Mouse (Mus musculus) stomach, adult 2 months (tissue): Measurements from ENCODE around the gene Zfp568. TPM values are rescaled to one million over a fixed set of nuclear protein-coding genes. Genes with fewer than 3 reads are reported as not detected.

Experiments used
- polyA plus RNA-seq: library from polyadenylated mRNA; depleted of rRNA; stranded (reverse); fragments of >200 nt; gene quantifications from 2 replicates; pipeline ENCODE4 v1.2.3, GENCODE M21; 2012; rRNA removed

Gene Zfp568
- polyA plus RNA-seq, result 1.1 and 2.2 TPM in 2 replicates

DNA sequence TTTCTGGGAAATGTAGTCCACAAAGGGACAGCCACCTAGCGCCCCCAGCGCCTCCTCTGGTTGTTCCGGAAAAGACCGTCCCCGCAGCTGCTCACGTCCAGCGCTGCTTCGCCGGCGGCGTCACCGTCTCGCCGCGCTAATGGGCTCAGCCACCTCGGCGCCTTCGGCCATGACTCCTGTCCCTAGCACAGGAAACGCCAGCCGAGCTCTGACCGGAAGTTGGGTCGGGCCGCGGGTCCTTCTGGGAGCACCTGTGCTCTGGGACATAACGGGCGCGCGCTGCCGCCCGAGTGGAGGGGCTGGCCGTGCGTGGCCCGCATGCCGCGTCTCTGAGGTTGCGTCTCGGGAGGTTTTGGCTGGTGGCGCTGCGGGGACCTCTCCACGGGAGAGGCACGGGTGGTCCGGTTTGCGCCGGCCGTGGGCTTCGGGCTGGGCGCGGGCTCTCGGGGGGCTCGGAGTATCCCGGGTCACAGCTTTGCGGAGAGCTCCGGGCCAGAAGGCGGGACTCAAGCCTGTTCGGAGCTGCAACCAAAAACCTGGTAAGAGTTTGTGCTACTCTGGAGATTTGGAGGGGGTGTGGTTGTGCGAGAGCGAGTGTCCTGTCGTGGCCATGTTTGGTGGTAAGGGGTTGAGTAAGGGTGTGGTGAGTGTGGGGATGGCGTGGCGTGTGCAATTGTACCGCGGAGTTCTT is at the start of gene Zfp568:
Gene Zfp568 (plus strand): TSS at position 266 of the 691 bp plus-strand sequence.

DNA sequence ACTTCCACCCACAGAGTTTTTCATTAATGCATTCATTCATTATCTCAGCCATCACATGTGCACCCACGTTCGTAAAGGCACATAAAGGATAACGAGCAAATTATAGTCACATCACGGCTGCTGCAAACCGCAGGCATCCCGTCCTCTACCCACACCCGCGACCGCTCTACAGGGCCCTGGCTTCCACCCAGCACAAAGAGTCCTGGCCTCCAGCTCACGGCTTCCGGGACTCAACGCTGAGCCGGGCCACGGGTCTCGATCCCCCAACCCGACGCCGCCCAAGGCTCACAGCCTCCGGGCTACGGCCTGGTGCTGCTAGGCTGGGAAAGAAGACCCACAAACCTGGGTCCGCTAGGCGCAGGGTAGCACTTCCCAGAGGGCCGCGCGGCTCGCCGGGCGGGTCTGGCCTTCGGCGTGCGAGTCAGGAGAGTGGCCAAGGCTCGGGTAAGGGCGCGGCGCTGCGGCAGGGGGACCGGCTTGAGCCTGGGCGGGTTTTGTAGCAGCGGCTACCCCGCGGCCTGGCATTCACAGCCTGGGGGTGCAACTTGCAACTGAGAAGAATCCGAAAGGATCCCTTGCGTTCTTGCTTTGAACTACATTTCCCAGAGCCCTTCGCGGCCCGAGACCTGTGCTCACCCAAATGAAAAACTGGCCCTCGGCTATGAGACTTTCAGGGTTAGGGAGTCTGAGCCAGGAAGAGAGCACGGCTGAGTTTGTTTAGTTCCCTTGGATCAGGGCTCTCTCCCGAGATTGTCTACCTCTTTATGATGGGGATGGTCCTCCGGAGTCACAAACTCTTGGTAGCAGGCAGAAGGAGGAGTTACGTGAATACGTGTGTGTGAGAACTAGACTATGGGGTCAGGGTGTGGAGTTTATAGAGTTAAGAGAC is 30.0 kb upstream of the Zfp568 start, which contains the start of gene Zfp74:
Gene Zfp74 (minus strand): TSS at position 577 of the 889 bp plus-strand sequence.

DNA sequence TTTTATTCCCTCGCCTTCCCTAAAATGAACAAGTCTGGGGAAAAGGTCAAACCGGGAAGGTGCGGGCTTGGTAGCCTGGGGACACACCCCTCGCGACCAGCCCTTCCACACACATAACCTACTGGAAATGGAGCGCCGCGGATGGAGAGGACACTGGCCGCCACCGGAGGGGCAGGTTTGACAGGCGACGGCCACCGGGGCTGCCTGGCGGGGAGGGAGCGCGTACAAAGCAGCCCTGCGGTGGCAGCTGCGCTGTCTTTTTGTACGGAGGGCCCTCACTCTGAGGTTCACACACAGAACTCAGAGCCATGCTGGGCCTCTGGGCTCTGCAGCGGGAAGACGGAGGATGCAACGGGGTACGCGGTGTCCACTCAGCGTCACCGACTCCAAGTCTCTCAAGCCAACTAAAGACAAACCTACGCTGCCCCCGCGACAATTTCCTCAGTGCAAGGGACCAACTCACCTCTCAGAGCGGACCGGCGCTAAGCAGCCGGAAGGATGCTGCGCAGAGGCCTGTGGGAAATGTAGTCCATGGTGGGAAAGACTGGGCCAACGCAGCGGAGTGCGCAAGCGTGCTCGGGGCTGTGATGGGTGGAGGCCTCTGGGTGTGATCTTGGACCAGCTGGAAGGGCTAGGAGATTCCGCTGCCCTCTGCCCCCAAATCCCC is 67.3 kb downstream of the Zfp568 start, which contains the start of gene Zfp14:
Gene Zfp14 (minus strand): TSS at position 499 of the 667 bp plus-strand sequence.

GRCm38 (mm10) chr7:30072146-30073028 is 88.6 kb downstream of the Zfp568 start, which contains the start of gene Zfp82:
Gene Zfp82 (minus strand): TSS chr7:30072900.

Other genes with a start within 250 kb of the Zfp568 start
- gene Zfp84, start 215.4 kb upstream of the Zfp568 start, polyA plus RNA-seq, result 0.40 and 0.41 TPM in 2 replicates
- gene Zfp30, start 200.0 kb upstream of the Zfp568 start, polyA plus RNA-seq, result 0.64 and 0.76 TPM in 2 replicates
- 0.22 and 0.32 TPM in 2 replicates for gene Zfp790, start 167.8 kb upstream of the Zfp568 start, polyA plus RNA-seq
- 0.03 TPM in 1 of 2 replicates, not detected in the other for gene Zfp940, start 130.3 kb upstream of the Zfp568 start, polyA plus RNA-seq
- 0.08 and 0.13 TPM in 2 replicates for gene Zfp420, start 124.0 kb upstream of the Zfp568 start, polyA plus RNA-seq
- gene Zfp27, start 77.4 kb upstream of the Zfp568 start, polyA plus RNA-seq, result 0.23 and 0.56 TPM in 2 replicates
- gene Zfp383, start 75.7 kb upstream of the Zfp568 start, polyA plus RNA-seq, result 0.15 and 0.19 TPM in 2 replicates
- gene Zfp74, start 29.9 kb upstream of the Zfp568 start, polyA plus RNA-seq, result 4.7 and 6.0 TPM in 2 replicates
- gene Zfp14, start 67.4 kb downstream of the Zfp568 start, polyA plus RNA-seq, result 0.32 and 0.78 TPM in 2 replicates
- 0.04 TPM in 1 of 2 replicates, not detected in the other for gene Zfp82, start 88.9 kb downstream of the Zfp568 start, polyA plus RNA-seq
- gene Gm26920, start 106.5 kb downstream of the Zfp568 start, polyA plus RNA-seq, result 0.02 and 0.05 TPM in 2 replicates
- gene Zfp566, start 106.6 kb downstream of the Zfp568 start, polyA plus RNA-seq, result 0.23 and 1.2 TPM in 2 replicates
- 2.7 and 4.6 TPM in 2 replicates for gene Zfp260, start 110.8 kb downstream of the Zfp568 start, polyA plus RNA-seq
- 0.14 TPM in 1 of 2 replicates, not detected in the other for gene Zfp382, start 138.0 kb downstream of the Zfp568 start, polyA plus RNA-seq
- 0.55 and 0.75 TPM in 2 replicates for gene Zfp146, start 185.8 kb downstream of the Zfp568 start, polyA plus RNA-seq
- 23.0 and 23.2 TPM in 2 replicates for gene Cox7a1, start 200.2 kb downstream of the Zfp568 start, polyA plus RNA-seq
- gene Capns1, start 214.9 kb downstream of the Zfp568 start, polyA plus RNA-seq, result 587 and 678 TPM in 2 replicates
- 44.5 and 70.3 TPM in 2 replicates for gene Polr2i, start 248.0 kb downstream of the Zfp568 start, polyA plus RNA-seq
- gene Tbcb, start 248.3 kb downstream of the Zfp568 start, polyA plus RNA-seq, result 20.0 and 20.6 TPM in 2 replicates